Mouse (Mus musculus) liver, adult 2 months (tissue): Measurements from ENCODE around the gene Zfp654. TPM values are rescaled to one million over a fixed set of nuclear protein-coding genes. Genes with fewer than 3 reads are reported as not detected.

Experiments used
- DNase-seq: peaks from one replicate; pipeline ENCODE4 v3.0.0-alpha.2; 2011; ENCODE audit warnings: low read depth, low spot score; ENCODE audit errors: extremely low read depth
- H3K27ac ChIP-seq: fragments of 200-500 bp; replicated peaks from 2 replicates; pipeline ENCODE4 v1.5.1; 2012; ENCODE audit warnings: low read depth, mild to moderate bottlenecking, control low read depth, inconsistent platforms, low read length; ENCODE audit not compliant: insufficient read depth
- H3K27me3 ChIP-seq: fragments of 200-500 bp; 2 replicates; pipeline ENCODE4 v1.6.1; 2012; ENCODE audit warnings: mild to moderate bottlenecking, moderate library complexity, low read length, inconsistent platforms; ENCODE audit not compliant: control insufficient read depth, insufficient read depth
- H3K36me3 ChIP-seq: fragments of 200-500 bp; 2 replicates; pipeline ENCODE4 v1.6.1; 2012; ENCODE audit warnings: low read length, inconsistent platforms; ENCODE audit not compliant: control insufficient read depth, insufficient read depth
- H3K4me1 ChIP-seq: fragments of 200-500 bp; 2 replicates; pipeline ENCODE4 v1.6.1; 2011; ENCODE audit warnings: low read length; ENCODE audit not compliant: control insufficient read depth, insufficient read depth
- H3K4me3 ChIP-seq: fragments of 200-500 bp; 2 replicates; pipeline ENCODE4 v1.5.1; 2011; ENCODE audit warnings: low read depth, mild to moderate bottlenecking, control low read depth, low read length, moderate library complexity; ENCODE audit not compliant: insufficient read depth
- H3K79me2 ChIP-seq: fragments of 200-500 bp; 2 replicates; pipeline ENCODE4 v1.6.1; 2012; ENCODE audit warnings: inconsistent platforms, mild to moderate bottlenecking, low read length, moderate library complexity; ENCODE audit not compliant: control insufficient read depth, insufficient read depth
- H3K9ac ChIP-seq: fragments of 200-500 bp; 2 replicates; pipeline ENCODE4 v1.6.1; 2012; ENCODE audit warnings: low read depth, mild to moderate bottlenecking, control low read depth, inconsistent platforms, low read length
- CTCF ChIP-seq: fragments of 200-500 bp; IDR thresholded peaks from 2 replicates; pipeline ENCODE4 v1.5.1; 2011; ENCODE audit warnings: low read depth, low read length, control low read depth
- POLR2A ChIP-seq: fragments of 200-500 bp; IDR thresholded peaks from 2 replicates; pipeline ENCODE4 v1.6.1; 2011; ENCODE audit warnings: low read length, control low read depth; ENCODE audit not compliant: insufficient read depth; ENCODE audit errors: extremely low read depth
- WGBS: fragments of 180-500 bp; shearing (Covaris S2); methylation state at CpG from one replicate; pipeline ENCODE4 v1.1.7; 2018; 5-methylcytosine and 5-hydroxymethylcytosine counted together
- polyA plus RNA-seq: library from polyadenylated mRNA; depleted of rRNA; stranded (reverse); fragments of >200 nt; gene quantifications from 2 replicates; pipeline ENCODE4 v1.2.3, GENCODE M21; 2012
- total RNA-seq: library from RNA; depleted of rRNA; stranded (reverse); fragments of >200 nt; gene quantifications from 2 replicates; pipeline ENCODE4 v1.2.3, GENCODE M21; 2014

Zfp654 gene
- total and polyA plus RNA-seq, 2 experiments, result 0.65 to 9.7 TPM

GRCm38 (mm10) chr16:64759245-64759626 is 92.2 kb downstream of the Zfp654 start:
- 76% methylated on average over 1 of the region's 1 CpGs for WGBS
- Histone ChIP-seq H3K4me1 (no peaks in the 10 kb centered on the region), H3K36me3 (peaks cover 10% of the 10 kb centered on the region), H3K27ac (no peak overlapping the region), H3K27me3 (no peaks in the 10 kb centered on the region), H3K9ac (no peak overlapping the region), H3K79me2 (no peaks in the 10 kb centered on the region), H3K4me3 (no peak overlapping the region)
- TF ChIP-seq POLR2A (no peak), CTCF (no peak)
- no peak for DNase-seq

- Histone ChIP-seq H3K36me3 (peaks cover 8% of the 10 kb centered on the region), H3K27me3 (no peaks in the 10 kb centered on the region), H3K4me3 (no peak overlapping the region), H3K79me2 (no peaks in the 10 kb centered on the region), H3K9ac (no peak overlapping the region), H3K4me1 (no peaks in the 10 kb centered on the region), H3K27ac (no peak overlapping the region)
- no peak for DNase-seq
- no peak for TF ChIP-seq CTCF
- TF ChIP-seq POLR2A, result no peak
- WGBS, result 45% methylated on average over 6 of the region's 6 CpGs
Measured at GRCm38 (mm10) chr16:64758561-64759244, 92.7 kb downstream of the Zfp654 start.

- no peaks in the 10 kb centered on the region for H3K27me3 ChIP-seq
- 90% methylated on average over 7 of the region's 7 CpGs for WGBS
- no peak overlapping the region for H3K9ac ChIP-seq
- DNase-seq, result no peak
- no peaks in the 10 kb centered on the region for H3K79me2 ChIP-seq
- H3K4me1 ChIP-seq, result no peaks in the 10 kb centered on the region
- no peak for TF ChIP-seq POLR2A
- no peak for TF ChIP-seq CTCF
- peaks cover under 1% of the 10 kb centered on the region; the same call in 1 of the 2 replicates for H3K36me3 ChIP-seq
- no peak overlapping the region for H3K27ac ChIP-seq
- H3K4me3 ChIP-seq, result no peak overlapping the region
Measured at GRCm38 (mm10) chr16:64757666-64758400, 93.6 kb downstream of the Zfp654 start.

GRCm38 (mm10) chr16:64756321-64756720 is 95.1 kb downstream of the Zfp654 start:
- Histone ChIP-seq H3K36me3 (no peaks in the 10 kb centered on the region), H3K4me3 (no peak overlapping the region), H3K79me2 (no peaks in the 10 kb centered on the region), H3K27ac (no peak overlapping the region), H3K9ac (no peak overlapping the region), H3K27me3 (no peaks in the 10 kb centered on the region), H3K4me1 (no peaks in the 10 kb centered on the region)
- DNase-seq, result no peak
- TF ChIP-seq CTCF (no peak), POLR2A (no peak)
- 69% methylated on average over 6 of the region's 6 CpGs for WGBS

GRCm38 (mm10) chr16:64754743-64755139 is 96.7 kb downstream of the Zfp654 start:
- DNase-seq, result peak; percentile 19
- Histone ChIP-seq H3K79me2 (no peaks in the 10 kb centered on the region), H3K36me3 (no peaks in the 10 kb centered on the region), H3K4me3 (no peak overlapping the region), H3K27me3 (no peaks in the 10 kb centered on the region), H3K4me1 (no peaks in the 10 kb centered on the region), H3K9ac (no peak overlapping the region), H3K27ac (no peak overlapping the region)
- 42% methylated on average over 3 of the region's 3 CpGs for WGBS
- no peak for TF ChIP-seq POLR2A
- 0 out of 2 replicates have a peak, but pooled peaks have one; percentile 9 for TF ChIP-seq CTCF
